Mouse (Mus musculus) G1E-ER4 (cell line): ENCODE data around the gene Aqp1. TPM values are rescaled to one million over a fixed set of nuclear protein-coding genes. Genes with fewer than 3 reads are reported as not detected.

ENCODE experiments used
- GATA1 ChIP-seq: IDR thresholded peaks from one replicate; pipeline ENCODE4 v1.8.0; 2012; ENCODE audit warnings: low read length, inconsistent platforms
- polyA plus RNA-seq: library from polyadenylated mRNA; stranded (reverse); fragments of >175 nt; gene quantifications from 2 replicates; pipeline ENCODE4 v1.2.3, GENCODE M21; 2012

The Aqp1 gene
- polyA plus RNA-seq, 1 experiment, result not detected

DNA sequence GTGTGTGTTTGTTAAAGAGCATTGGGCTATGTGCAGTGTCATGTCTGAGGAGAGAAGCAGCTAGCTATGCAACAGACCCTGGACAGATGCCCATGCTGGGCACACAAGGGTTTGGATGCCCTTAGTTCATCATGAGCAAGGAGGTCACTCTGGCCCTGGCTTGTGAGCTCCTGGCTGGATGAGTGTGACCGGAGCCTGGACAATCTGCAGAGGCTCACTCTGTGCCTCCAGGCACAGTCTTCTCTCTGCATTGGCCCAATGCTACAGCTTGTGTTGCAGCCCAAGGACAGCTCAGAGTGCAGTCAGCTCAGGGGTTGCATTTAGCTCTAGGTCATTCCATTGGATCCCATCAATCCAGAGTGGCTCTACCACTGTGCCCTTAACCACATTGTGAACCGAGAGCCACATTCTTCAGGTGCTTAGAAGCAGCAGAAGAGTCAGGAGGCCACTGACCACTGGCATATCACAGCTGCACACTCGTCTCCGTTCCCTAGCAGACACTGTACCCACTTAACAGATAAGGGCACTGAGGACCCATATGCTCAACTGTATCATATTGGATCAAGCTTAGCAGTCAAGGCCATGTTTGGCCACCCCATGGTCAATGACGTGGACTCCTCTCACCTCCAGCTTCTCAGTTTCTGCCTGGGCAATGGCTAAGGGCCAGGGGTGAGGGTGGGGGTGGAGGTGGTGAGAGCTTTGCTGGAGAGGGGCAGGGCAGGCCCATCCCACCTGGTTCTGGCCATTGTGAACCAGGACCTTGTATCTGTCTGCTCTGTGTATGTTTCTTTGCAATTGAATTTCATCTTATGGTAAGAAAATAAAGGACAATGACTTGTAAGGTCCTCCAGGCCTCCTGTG is 11.7 kb downstream of the Aqp1 start:
- TF ChIP-seq GATA1, result no peak

DNA sequence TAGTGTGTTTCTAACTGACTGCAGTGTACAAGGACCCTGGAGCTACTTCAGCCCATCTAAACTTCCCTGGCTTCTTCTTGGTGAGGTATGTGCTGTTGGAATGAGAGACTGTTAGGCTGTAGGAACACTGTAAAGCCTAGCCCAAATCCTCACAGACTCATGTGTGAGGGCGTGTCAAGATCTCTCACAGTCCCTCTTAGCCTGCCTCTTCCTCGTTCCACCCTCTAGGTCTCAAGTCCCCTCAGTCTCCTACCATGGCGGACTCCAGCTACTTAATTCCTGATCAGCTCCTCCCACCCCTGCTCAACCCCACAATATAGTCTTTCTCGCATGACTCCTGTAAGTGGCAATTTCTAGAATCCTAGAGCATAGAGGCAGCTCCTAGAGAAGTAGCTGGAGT is 13.0 kb downstream of the Aqp1 start:
- no peak for TF ChIP-seq GATA1

GRCm38 (mm10) chr6:55350383-55350952 is 14.2 kb downstream of the Aqp1 start:
- TF ChIP-seq GATA1, result no peak

DNA sequence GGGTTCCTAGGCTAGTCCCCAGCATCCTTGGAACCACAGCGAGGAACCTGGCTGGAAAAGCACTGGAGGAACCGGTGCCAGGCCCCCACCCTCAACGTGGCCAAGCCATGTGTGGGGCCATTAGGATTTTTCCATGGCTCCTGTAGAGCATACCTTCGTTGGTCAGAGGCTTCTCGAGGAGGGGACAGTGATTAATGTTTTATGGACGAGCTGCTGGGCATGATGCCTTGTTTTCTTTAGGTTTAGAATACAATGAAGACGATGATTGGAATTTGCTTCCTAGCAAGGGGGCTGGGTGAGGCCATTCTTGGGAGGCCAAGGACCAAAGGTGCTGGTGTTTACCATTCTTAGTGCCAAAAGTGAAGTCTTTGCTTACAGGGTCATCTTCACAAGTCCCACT is 15.5 kb downstream of the Aqp1 start:
- TF ChIP-seq GATA1, result no peak

DNA sequence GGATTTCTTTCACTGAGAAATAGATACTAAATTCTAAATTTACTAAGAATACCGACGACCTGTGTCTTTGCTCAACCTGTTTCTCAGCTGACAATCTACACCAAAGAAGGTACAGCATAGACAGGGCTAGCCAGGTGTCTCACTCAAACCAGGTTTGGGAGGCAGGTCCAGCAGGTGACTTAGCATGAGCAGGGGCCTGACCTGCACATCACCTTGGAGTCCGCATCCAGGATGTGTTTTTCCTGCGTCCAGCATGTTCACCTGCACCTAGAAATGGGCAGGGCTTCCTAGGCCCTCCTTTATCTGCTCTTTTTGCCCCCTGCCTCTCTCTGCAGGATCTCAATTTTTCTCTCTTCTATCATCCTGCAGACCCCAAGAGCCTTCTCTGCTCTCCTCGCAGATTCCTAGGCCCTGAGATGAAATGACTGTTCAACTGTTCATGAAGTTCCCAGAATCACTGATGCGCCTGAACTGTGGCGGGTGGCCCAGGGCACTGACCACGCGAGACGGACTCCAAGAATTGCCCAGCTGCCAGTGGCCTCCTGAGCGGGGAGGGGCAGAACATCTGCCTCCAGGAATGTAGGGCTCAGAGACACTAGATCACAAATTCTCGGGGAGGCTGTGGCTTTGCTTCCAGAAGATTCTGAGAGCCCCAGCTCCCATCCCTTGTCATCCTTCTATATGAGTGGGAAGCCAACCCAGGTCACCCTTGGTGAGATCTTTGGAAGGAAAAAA is 17.6 kb downstream of the Aqp1 start:
- no peak for TF ChIP-seq GATA1

GRCm38 (mm10) chr6:55354456-55355117 is 18.4 kb downstream of the Aqp1 start:
- TF ChIP-seq GATA1, result no peak

DNA sequence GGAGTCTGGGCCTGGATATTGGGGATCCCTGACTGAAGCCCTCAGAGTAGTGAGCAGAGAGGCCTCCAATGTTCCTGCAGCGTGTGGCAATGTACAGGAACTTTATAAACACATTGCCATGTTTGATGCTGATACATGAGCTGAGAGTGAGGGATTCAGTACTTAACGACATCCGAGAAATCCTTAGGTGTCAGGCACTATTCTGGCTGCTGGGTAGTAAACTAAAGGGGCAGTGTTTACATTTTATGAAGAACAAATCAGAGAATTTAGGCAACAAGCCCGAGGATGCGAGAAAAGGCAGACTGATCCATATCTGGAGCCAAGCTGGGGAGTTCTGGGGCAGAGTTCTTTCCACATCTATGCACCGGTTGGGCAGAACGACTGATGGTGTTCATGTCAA is 19.3 kb downstream of the Aqp1 start:
- no peak for TF ChIP-seq GATA1

GRCm38 (mm10) chr6:55356017-55356703 is 19.9 kb downstream of the Aqp1 start:
- TF ChIP-seq GATA1, result no peak

DNA sequence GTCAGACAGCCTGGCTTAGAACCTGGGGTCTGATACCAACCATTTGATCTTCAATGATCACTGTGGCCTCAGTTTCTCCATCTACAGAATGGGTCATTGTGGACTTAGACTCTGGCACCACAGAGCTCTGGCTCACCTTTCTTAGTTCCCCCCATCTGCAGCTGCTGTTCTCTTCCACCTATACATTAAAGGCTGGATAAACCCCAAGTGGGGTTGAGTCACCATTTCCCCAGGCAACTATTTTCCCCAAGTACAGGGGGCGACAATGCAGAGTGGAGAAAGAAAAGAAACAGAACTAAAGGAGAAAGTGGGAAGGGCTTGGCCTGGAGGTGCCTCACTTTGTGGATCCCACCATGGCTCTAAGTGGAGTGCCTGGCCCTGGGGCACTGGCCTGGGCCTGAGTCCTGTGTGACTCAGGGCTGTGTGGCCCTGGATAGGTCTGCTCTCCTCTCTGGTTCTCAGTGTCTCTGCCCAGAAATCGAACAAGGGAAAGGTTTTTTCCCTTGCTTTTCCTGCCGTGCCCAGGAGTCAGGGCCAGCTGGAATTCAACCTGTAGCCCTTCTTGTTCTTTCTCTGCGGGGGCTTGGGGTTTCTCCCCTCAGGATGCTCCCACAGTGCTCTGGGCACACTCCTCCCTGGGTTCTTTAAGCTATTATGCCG is 20.9 kb downstream of the Aqp1 start:
- no peak for TF ChIP-seq GATA1

- TF ChIP-seq GATA1, result no peak
Observed at GRCm38 (mm10) chr6:55357636-55358031, 21.4 kb downstream of the Aqp1 start.

DNA sequence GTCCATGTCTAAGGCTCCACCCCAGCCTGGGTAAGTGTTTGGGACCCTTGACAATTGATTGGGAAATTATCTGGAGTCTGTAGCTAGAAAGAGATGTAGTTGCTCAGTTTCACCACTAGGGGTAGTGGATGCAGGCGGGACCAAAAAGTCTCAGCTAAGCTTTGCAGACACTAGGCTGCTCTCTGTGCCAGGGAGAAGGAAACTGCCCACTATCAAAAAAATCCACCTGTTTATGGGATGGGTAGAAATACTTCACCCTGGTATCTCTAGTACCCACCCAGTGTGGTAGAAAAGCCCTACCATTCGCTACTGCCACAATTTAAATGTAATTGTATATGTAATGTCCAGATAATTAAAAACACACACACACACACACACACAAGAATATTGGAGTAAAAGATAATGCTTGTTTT is 22.5 kb downstream of the Aqp1 start:
- no peak for TF ChIP-seq GATA1

GRCm38 (mm10) chr6:55362663-55363062 is 26.4 kb downstream of the Aqp1 start:
- TF ChIP-seq GATA1, result no peak

DNA sequence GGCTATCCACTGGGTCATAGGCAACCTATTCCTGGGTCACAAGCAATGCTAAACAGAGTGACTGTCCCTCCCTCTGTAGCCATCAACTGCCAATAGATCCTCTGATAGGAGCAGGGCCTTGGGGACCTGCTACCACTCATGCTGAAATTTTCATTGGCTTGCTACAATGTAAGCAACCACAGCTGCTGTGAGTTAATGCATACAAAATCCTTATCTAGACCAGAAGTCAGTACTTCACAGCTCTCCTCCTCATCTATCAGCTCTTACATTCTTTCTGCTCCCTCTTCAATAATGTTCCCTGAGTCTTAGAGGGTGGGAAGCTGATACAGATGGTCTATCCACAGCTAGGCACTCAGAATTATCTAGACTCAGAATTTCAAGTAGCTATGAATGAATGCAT is 30.9 kb downstream of the Aqp1 start:
- no peak for TF ChIP-seq GATA1

- TF ChIP-seq GATA1, result no peak
Observed at GRCm38 (mm10) chr6:55370831-55371230, 34.6 kb downstream of the Aqp1 start.

- no peak for TF ChIP-seq GATA1
Observed at GRCm38 (mm10) chr6:55376076-55376475, 39.8 kb downstream of the Aqp1 start, which contains the start of gene Ghrhr. Gene Ghrhr (plus strand): TSS chr6:55376295.

- TF ChIP-seq GATA1, result no peak
Observed at GRCm38 (mm10) chr6:55376511-55376910, 40.3 kb downstream of the Aqp1 start.
